Mouse (Mus musculus) urinary bladder, postnatal 36 days (tissue): ENCODE results near the gene Map10.

Source experiments
- DNase-seq, 2 experiments: peaks; one replicate each; pipeline ENCODE4 v3.0.0; 2022; ENCODE audit warnings: low spot score in 2 of 2, mixed read lengths in 1 of 2

Gene Map10

DNA sequence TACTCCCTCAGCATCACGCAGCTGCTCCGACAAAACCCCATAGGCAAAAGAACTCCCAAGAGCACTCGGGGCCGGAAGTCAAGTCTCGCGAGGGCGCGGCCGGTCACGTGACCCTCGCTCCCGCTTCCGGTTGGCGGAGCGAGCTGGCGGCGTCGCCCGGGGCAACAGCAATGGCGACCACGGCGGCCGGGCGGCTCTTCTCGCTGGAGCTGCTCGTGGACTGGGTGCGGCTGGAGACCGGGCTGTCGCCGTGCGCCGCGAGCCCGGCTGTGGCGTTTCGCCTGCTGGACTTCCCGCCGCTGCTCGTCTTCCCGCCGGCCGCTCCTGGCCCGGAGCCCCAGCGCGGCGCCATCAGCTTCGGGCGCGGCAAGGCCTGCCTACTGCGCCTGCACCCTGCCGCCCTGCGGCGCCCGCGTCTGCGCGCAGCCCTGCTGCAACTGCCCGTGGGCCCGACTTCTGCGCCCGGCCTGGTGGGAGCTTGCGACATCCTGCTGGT lies at the start of gene Map10:
Map10 (plus strand) TSS at position 119 of the 496 bp plus-strand sequence.
- DNase-seq: peak; percentile 70 to 86

DNA sequence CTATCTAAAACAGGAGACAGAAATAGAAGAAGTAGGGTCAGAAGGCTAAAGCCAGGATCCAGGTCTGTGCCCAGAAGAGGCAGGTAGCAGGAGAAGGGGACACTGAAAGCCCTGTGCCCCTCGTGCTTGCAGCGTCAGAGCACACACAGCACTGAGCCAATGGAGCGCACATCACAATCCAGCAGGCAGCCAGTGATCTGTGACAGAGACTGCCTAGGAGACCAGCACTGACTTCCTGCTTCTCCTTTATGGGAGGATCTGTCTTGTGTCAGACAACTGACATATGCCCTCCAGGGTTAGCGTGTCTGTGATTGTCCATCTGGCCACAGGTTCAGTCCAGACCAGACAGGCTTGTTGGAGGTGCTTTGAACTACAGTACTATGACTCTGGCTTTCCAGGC lies 49.3 kb upstream of the Map10 start:
- DNase-seq: no peak

DNA sequence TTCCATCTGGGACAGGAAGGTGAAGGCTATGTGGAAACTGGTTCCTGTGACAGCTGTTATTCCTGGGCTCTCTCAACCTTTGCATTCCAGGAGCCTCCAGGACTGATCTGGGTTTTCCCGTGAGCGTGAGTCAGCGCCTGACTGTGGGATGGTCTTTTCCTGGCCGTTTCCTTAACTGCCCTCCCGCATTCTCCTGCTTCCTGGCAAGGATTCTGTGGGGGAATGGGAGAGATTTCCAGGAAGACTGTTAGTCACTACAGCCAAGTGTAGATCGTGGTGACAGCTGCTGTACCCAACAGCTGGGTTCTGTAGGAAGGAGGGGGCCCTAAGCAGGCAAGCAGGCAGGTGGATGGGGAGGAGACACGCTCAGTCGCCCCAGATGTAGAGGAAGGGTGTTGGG lies 45.3 kb upstream of the Map10 start:
- DNase-seq: no peak

DNA sequence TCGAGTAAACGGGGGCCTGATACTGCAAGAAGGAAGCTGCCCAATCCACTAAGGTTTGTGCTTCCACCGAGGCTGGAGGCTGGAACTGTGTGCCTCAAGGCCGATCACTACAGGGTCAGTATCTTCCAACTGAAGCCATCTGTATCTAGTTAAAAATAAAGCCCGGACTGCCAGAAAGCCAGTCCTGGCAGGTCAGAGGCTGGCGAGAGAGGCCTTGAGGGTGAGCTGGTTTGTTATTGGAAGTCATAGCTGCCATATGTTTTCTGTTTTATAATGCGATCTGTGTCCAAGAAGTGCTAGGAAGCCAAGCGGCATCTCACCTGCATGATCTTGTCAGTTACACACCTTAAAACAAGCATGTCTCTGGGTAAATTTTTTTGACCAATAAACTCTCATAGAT lies 43.2 kb upstream of the Map10 start:
- DNase-seq: no peak

DNA sequence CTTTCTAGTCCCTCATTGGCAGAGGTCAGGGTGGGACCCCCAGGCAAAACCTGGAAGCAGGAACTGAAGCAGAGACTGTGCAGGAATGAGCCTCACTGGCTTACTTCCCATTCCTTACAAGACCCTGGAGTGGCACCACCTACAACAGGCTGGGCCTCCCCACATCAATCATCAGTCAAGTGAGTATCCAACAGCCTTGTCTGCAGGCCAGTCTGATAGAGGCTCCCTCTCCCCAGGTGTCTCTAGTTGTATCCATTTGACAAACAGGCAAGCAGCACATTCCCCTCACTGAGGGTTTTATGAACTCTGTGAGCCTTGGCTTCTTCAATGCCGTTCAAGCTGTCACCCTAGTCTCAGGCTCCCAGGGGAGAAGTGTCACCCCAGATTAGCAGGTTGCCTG lies 40.8 kb upstream of the Map10 start:
- DNase-seq: no peak

DNA sequence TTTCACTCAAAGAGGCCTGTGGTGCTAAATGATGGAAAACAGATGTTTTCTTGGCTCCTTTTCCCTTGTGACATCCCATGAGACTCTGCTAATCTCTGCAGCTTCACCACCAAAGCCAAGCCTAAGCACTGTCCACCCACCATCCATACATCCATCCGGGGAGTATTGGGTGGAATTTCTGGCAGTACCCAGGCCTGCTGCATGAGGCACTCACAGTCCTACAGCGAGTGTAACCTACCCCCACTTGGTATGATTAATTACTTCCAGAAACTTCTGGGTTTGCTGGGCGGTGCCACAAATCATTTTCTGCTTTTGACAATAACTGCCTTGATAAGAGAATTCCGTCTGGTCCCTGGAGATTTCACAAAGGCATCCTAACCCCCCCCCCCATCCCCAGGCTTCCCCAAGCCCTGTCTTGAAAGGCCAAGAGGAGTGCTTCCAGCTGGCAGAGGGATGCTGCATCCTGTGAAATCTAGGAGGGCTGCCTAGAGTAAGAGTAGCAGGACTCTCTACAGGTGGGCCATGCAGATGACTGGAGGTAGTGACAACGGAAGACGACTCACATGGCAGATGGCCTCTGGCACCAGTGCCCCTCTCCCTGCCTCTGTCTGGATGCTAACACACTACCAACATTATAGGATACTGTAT lies 31.1 kb upstream of the Map10 start:
- DNase-seq: no peak

DNA sequence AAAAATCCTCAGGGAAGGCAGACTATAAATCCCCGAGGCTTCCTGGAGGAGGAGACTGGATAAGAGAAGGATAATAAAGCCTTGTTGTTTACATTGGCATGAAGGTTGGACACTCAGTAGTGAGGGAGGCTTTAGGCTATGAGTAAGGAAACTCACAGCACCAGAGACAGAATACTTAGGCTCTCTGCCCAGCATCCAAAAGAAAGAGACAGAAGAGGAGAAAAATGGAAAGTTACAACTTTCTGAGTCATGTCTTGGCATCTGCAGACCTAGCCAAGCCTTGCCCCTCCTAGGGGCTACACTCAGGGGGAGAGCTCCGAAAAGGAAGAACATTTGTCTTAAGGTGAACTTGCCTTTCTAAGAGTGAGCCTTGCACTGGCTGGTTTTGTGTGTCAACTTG lies 30.0 kb upstream of the Map10 start:
- DNase-seq: no peak

DNA sequence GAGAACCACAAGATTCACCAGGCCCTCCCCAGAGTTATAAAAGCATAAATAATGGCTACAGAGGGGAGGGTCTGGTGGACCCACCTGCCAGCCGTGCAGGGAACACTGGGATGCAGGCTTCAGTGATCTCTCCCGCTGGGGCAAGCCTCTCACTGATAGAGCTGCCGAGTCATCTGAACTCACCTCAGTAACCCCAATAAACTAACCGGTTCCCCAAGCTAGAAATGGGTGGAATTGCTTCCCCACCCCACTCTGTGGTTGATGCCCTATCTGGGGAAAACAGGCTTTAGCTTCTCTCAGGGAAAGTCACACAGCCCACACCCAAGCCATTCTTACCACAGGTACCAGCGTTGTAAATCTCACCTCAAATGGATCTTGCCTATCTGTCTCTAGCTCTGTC lies 28.9 kb upstream of the Map10 start:
- DNase-seq: peak; percentile 28 to 33

DNA sequence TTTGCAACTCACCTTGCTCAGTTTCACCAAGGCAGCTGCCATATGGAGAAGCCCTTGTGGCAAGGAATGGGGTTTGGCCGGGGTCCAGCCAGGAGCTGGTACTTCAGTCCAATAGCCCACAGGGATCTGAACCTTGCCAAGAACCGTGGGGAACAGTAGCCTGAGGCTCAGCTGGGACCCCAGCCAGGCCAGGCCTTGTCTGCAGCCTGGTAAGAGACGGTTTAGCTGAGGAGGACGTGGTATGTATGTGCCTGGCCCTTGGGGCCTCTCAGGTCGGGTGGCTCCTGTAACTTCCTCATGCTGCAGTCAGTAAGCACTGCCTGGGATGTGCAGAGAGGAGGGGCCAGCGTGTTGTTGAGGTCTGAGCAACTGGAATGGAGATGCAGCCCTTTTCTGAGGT lies 27.8 kb upstream of the Map10 start:
- DNase-seq: no peak

DNA sequence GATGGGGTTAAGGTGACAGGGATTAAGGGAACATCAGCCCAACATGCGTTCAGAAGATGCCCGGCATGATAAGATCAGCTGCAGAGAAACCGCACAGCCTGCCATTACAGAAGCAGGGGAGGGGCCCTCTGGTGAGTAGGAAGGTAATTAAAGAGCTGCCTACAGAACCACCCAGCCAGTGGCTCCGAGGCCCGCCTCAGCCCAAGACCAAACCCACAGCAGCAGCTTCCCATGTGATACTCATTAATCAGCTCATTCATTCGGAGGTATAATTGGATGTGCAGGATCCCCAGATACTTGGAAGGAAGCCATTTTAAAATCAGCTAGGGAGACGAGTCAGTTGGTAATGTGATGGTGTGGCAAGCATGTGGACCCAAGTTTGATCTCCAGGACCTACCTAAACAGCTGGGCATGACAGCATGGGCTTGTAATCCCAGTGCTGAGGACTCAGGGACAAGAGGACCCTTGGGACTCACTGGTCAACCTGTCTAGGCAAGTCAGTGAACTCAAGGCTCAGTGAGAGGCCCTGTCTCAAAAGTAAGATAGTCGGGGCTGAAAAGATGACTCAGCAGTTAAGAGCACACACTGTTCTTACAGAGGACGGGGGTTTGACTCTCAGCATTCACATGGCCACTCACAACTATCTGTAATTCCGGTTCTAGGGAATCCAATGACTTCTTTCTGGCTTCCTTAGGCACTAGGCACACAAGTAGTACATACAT lies 23.7 kb upstream of the Map10 start:
- no peak for DNase-seq

DNA sequence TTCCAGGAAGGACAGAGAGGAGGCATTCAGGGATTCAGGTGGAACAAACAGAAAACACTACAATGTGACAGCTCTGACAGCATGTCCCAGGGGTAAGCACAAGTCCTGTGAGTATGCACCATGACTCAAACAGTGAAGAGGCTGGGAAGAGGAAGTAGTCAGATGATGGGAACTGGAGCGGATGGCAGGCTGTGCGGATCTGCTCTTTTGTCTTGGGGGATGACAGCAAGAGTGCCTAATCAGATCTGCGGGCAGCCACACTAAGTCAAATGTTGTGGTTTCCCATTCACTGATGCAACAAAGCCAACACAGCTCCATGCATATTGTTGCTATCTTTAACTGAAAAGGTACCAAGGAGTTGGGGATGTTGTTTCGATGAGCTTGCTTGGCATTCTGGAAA lies 20.2 kb upstream of the Map10 start:
- DNase-seq: no peak

DNA sequence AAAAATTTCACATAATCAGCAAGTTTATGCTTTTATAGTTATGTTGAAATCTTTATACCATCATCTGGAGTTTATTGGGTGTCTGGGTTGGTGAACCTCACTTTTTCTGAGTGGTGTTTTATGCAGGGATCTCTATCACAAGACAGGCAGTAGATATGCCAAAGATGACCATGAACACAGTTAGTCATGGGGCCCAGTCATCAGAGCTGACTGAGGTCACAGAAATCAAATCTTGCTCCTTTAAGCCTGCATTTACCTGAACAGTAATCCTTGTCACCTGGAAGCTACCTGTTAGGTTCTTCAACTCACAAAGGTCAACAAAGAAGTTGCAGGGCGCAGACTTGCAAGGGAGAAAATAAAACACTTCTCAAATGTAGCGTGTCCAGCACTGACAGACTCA lies 14.8 kb upstream of the Map10 start:
- no peak for DNase-seq

DNA sequence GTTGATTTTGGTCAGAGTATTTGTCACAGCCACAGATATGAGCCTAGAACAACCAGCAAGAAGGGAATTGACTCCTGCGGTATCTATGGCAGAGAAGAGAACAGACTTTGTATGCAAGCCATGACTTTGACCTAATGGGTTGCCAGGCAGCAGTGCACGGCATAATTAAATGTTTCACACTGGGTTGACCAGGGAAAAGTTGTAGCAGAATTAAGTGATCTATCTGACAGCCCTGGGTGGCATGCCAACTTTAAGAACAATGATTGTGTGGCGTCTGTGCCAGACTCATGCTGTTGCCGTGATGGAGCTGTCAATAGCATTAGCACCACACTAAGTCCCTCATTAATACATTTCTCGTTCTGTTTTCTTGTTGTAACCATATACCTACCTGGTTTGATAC lies 11.1 kb upstream of the Map10 start:
- DNase-seq: no peak

DNA sequence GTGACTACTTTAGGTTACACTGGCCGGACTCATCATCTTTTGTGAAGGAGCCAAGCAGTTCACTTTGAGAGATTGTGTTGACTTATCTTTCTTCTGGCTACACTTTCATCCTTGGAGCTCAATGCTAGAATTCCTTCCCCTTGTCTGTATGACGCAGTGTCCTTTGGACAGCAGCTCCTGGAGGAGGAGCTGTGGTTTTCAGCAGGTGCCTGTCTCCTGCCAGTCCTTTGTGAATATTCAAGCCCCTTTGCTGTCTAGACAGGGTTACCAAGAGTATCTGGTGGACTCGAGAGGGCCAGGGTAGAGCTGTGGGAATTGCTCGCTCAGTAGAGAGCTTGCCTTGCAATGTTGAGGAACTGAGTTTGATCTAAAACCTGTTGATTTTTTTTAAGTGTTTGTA lies 10.7 kb upstream of the Map10 start:
- DNase-seq: no peak

DNA sequence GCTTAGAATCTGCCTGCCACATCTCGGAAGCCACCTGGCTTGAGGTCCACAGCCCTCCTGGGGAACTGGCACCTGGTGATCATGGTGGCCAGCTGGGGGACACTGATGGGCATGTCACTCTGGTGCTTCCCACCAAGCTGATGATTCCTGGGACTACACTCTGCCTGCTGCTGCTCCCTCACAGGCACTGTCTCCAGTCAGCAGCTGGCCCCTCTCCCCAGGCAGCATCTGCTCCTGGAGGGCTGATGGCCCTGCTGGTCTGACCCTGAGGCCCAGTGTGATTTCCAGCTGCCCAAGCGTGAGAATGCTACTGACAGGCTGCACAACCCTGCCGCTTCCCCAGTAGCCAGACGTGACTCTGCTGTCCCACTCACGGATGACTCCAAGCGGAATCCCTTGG lies 9.2 kb upstream of the Map10 start:
- no peak for DNase-seq

DNA sequence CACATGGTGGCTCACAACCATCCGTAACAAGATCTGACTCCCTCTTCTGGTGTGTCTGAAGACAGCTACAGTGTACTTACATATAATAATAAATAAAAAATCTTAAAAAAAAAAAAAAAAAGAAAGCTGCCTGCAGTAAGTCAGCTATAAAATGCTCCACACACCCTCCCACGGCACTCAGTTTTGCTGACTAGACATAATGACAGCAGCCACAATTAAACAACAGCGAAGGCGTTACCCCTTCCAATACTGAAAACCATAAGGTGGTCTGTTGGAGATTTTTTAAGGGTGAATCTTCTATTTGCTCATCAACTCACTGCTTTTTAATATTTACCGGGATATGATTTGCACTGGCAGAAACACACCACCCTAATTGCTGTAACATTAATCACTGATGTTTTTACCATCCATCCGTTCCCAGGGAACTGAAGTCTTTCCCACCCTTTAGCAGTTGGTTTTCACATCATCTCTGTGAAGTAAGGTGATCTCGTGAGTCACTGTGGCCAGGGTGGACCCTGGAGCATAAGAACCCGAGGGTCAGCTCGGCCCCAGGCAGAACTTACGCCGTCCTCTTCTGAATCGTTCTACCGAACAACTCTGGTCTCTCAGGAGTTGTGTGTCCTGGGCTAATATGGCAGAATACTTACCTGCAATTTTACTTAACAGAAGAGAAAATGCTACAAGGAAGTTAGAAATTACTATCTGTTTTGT lies 7.5 kb upstream of the Map10 start:
- DNase-seq: no peak

DNA sequence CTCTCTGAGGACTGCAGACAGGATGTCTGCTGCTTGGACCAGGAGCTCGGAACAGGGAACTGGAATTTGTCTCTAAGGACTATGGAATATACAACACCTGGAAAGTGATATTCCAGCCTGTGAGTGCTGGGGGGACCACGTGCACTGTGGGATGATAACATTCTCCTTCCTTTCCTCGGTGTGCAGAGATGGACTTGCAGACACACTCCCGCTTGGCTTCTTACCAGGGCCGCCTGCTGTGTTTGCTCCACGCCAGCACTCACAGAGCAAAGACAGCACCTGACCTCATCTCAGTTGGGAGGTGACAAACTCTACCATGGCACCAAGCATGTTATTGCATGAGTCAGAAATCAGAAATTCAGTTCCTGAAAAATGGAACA lies 7.0 kb upstream of the Map10 start:
- no peak for DNase-seq

DNA sequence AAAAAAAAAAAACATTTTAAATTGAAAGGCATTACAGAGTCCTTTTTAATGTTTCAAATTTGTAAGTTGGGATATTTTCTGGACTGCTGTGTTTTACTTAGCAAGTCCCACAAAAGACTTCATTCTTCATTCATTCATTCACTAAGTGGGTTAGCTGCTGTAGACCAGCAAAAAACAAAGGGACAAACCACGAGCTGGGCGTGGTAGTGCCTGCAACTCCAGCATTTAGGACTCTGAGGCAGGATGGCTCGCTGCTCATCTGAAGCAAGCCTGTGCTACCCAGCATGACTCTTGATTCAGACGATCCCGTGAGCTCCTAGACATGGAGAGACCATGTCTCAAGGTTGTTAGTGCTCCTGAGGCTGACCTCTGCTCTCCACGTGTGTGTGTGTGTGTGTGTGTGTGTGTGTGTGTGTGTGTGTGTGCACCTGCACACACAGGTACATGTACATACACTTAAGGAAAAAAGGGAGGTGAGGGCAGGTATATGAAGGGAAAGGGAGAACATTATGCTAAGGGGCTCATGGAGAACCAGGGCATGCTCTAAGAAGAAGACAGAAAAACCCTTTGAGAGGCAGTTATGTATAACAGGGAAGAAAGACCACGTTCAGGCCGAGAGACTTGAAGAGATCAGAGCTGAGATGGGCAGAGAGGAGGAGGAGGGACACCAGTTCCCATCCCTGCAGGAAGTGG lies 4.3 kb upstream of the Map10 start:
- DNase-seq: no peak

DNA sequence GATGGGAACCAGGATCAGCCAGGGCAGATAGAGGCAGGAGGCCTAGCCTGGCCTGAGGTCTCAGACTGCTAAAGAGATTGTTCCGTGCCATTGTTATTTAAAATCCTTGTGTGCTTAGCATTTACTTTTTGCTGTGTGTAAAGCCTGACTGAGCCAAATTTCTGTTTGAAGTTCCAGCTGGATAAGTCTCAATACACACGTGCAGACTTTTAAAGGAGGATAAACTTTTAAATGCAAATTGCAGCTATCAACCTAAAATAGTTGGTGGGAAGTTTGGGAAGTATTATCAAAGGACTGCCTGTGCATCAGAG lies 3.8 kb upstream of the Map10 start:
- DNase-seq: no peak

DNA sequence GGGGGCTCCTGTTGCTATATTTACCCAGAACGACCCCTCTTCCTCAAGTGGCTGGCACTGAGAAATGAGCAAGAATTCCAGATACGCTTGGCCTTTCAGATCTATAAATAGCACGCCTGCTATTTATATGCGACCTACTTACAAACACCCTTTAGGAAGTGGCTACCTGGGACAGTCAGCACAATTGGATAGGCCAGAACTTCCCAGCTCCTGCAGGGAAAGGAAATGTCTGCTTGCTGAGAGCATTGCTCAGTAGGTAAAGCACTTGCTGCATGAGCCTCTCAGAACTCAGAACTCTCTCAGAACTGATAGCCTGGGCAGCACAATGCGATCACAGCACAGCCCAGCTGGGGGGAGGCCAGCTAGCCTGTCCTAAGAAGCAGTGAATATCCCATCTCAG lies 3.4 kb upstream of the Map10 start:
- DNase-seq: no peak

DNA sequence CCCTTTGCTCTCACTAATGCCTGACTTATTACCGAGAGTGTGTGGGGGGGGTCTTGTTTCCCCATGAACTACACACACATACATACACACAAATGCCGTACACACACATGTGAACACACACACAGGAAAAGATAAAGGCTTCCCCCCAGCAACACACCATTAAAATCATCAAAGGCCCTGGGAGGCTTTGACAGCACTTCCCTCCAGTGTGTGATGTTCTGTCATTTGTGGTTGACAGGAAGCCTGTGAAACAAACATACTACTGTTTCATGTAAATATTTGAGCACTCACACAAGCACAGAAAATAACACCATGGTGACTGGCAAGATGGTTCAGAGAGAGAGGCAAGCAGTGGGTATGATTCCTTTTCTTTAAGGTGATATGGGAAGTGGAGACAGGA lies 2.4 kb upstream of the Map10 start:
- DNase-seq: no peak

DNA sequence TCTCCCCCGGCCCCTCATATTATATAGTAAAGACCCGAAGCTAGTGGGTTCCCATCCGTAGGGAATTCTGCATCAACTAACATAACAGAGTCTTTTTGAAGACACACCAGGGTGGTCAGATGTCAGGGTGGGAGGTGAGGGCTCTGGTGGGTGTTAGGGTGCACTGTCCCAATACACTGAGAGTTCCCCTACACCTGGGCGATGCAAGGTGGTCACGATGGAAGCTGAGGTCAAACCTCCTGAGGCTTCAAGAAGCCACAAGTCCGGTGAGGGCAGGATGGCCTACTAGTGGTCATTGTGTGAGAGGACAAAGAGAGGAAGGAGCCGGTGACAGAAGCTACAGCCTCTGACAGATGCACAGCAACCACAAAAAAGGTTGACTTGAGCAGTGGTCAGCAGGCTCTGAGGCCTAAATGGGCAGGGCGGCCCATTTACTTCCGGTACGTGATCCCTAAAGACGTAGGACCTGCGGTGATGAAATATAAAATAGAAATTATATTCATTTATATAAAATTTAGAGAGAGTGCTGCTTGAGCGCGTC lies 389 bp upstream of the Map10 start:
- no peak for DNase-seq
